Mouse (Mus musculus) gastrocnemius, postnatal 14 days (tissue): ENCODE results near the gene Adgrg4. TPM values are rescaled to one million over a fixed set of nuclear protein-coding genes. Genes with fewer than 3 reads are reported as not detected.
A peak's percentile ranks its signal among the peaks of the same experiment; 100 is the strongest.

ENCODE experiments used
- DNase-seq: peaks from one replicate; pipeline ENCODE4 v3.0.0; 2021; ENCODE audit warnings: mixed read lengths
- intact Hi-C: fragments of 180-260 bp; cut with DNase I; formaldehyde crosslinking; loops from one replicate; pipeline ENCODE4 v1.15.1; 2025; ENCODE audit warnings: low total_unique reads
- long read RNA-seq, 2 experiments: library from polyadenylated mRNA; stranded (forward); transcript quantifications; one replicate each; pipeline ENCODE4 v2.0.0; 2021
- total RNA-seq, 2 experiments: library from RNA; stranded (reverse); gene quantifications; 2 replicates each; pipeline ENCODE4 v1.2.3; 2021

Gene Adgrg4
- not detected for total RNA-seq
- long read RNA-seq, experiment 1, result 0 reads
- long read RNA-seq, experiment 2, result 0 reads

DNA sequence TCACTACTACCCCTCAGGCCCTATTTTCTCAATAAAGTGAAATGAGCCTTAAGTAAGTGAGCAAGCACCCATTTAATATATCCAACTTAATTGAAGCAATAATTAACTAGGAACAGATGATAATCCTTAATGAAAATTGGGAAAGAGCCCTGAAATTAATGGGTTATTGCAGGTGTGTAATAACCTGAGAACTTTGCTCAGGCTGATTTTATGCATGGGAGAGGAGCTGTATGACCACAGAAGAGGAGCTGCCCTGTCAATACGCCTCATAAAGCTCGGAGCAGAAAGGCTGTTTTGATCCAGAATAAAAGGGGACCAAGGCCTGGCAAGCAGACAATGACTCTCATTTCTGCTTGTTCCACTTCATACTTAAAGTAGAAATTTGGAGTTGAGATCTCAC, at the start of gene Adgrg4:
Gene Adgrg4, plus strand, starts transcription at position 301 of the 400 bp plus-strand sequence.
- no peak for DNase-seq
- intact Hi-C loops, result no loop called here

GRCm38 (mm10) chrX:56821765-56822603, 48.0 kb upstream of the Adgrg4 start, which contains the start of gene Map7d3:
Gene Map7d3 (minus strand): TSS chrX:56822326.
- peak; percentile 13 for DNase-seq
- intact Hi-C loops, result no loop called here

DNA sequence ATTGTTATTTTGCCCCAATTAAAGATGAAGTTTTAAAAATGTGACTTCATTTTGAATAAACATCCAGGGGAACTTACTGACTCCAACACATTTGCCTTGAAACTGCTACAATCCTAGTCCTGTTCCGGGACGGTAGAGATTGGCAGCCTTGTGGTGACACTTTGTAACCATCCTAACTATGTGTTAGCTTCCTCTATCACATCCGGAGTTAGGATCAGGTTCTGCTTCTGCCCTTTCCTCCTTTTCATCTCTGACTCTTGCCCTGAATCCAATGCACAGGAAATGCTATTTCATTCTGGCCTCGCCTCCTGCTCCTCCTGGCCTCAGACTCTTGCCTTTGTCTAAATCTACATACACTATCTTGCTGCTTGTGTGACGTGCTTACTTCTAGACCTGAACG, 42.5 kb upstream of the Adgrg4 start:
- DNase-seq, result no peak
- intact Hi-C loops, result no loop called here

GRCm38 (mm10) chrX:56835842-56836241, 34.1 kb upstream of the Adgrg4 start:
- intact Hi-C loops, result loop anchor here (10.0 kb wide), 1 partner anchor 191 kb away; no protein-coding TSS in a partner anchor
- DNase-seq, result no peak

- DNase-seq, result no peak
- intact Hi-C loops, result loop anchor here (10.0 kb wide), 1 partner anchor 195 kb away; no protein-coding TSS in a partner anchor
These were observed 30.6 kb upstream of the Adgrg4 start for GRCm38 (mm10) chrX:56839369-56839768.

GRCm38 (mm10) chrX:56841255-56841654, 28.7 kb upstream of the Adgrg4 start:
- intact Hi-C loops, result no loop called here

GRCm38 (mm10) chrX:57012891-57013290, 142.9 kb downstream of the Adgrg4 start:
- intact Hi-C loops, result no loop called here
- DNase-seq, result no peak

More at GRCm38 (mm10) chrX:56841255-56841654, 28.7 kb upstream of the Adgrg4 start:
- no peak for DNase-seq

DNA sequence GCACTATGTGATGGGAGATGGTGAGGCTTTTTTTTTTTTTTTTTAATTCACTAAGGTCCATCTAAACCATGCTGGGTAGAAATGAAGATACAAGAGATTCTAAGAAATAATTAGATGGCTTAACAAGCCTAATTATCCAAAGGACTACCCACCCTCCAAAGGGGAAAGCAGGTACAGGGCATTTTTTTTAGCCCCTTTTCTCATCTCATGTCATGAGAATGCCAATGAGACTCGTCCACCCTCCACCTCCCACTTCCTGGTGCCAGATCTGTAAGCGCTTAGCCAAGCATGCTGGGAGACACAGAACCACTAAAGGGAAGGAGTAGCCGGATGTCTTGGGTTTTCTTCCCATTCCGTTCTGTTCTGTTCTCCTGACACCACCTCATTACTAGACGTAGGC, 172.8 kb downstream of the Adgrg4 start, which contains the start of gene Brs3:
Gene Brs3, plus strand, starts transcription at position 301 of the 400 bp plus-strand sequence.
- no peak for DNase-seq
- intact Hi-C loops, result no loop called here

DNA sequence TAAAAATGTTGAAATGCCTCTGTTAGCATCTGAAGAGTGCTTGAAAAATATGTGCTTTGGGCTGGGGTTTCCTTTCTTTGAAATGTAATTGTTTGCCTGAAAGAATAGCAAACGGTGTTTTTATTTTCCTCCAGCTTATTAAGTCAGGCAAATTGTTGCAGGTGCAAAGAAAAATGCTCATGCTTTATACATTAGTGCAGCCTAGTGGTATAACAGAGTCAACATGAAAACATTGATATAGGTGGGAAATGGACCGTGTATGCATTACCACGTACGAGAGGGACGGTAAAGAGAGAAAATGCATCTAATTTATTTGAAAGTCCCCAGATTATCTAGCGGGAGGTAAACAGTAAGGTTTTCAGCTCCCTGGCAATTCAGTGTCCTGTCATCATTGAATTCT, 173.9 kb downstream of the Adgrg4 start:
- intact Hi-C loops, result no loop called here
- DNase-seq, result no peak

Other genes starting within 250 kb of the Adgrg4 start
- gene Fhl1, start 138.4 kb upstream of the Adgrg4 start, total RNA-seq, result 1,000 to 10,000 TPM; 1,001 to 1,517 TPM
- under 1 TPM; 0.55 to 0.66 TPM for gene Map7d3, start 47.8 kb upstream of the Adgrg4 start, total RNA-seq
- gene Brs3, start 172.9 kb downstream of the Adgrg4 start, total RNA-seq, result not detected
- gene Htatsf1, start 183.4 kb downstream of the Adgrg4 start, total RNA-seq, result 10 to 100 TPM; 57.7 to 57.9 TPM
- not detected for gene Vgll1, start 217.9 kb downstream of the Adgrg4 start, total RNA-seq